ENCODE assay signal across 19 mouse cellular contexts in genomic region chr15:6533858-6534343, GRCm38 (mm10).
"Had no signal": no experiment of that assay in that cellular context is flagged by ENCODE, and none has a peak within 500 bp of the region (broad histone marks: within the 10 kb centered on the region; RNA-seq: fewer than 3 reads in every experiment).

No protein-coding gene starts in this region.

- H3K27me3 ChIP-seq: intestine, embryonic 15.5 days; limb, embryonic 13.5 days; liver, embryonic 12.5 days; liver, embryonic 15.5 days; midbrain, embryonic 12.5 days; midbrain, embryonic 15.5 days had no signal

- H3K4me1 ChIP-seq: intestine, embryonic 15.5 days; limb, embryonic 10.5 days; limb, embryonic 13.5 days; liver, embryonic 15.5 days; midbrain, embryonic 12.5 days; midbrain, embryonic 15.5 days had no signal

- H3K9me3 ChIP-seq: intestine, embryonic 15.5 days; limb, embryonic 10.5 days; limb, embryonic 13.5 days; liver, embryonic 12.5 days; liver, embryonic 15.5 days; midbrain, embryonic 12.5 days; midbrain, embryonic 15.5 days had no signal

- H3K27ac ChIP-seq: intestine, embryonic 15.5 days; layer of hippocampus, adult 2 months; limb, embryonic 10.5 days; limb, embryonic 13.5 days; liver, embryonic 12.5 days; liver, embryonic 15.5 days; midbrain, embryonic 12.5 days; midbrain, embryonic 15.5 days had no signal

- H3K9ac ChIP-seq: intestine, embryonic 15.5 days; limb, embryonic 13.5 days; liver, embryonic 12.5 days; liver, embryonic 15.5 days; midbrain, embryonic 12.5 days; midbrain, embryonic 15.5 days had no signal

- H3K4me2 ChIP-seq: intestine, embryonic 15.5 days; limb, embryonic 13.5 days; liver, embryonic 15.5 days; midbrain, embryonic 12.5 days; midbrain, embryonic 15.5 days had no signal

- H3K4me3 ChIP-seq: intestine, embryonic 15.5 days; layer of hippocampus, adult 2 months; limb, embryonic 10.5 days; limb, embryonic 13.5 days; liver, embryonic 12.5 days; liver, embryonic 15.5 days; midbrain, embryonic 12.5 days; midbrain, embryonic 15.5 days had no signal

- ATAC-seq: intestine, embryonic 15.5 days; liver, embryonic 12.5 days; midbrain, embryonic 15.5 days had no signal

- H3K36me3 ChIP-seq: intestine, embryonic 15.5 days; limb, embryonic 10.5 days; limb, embryonic 13.5 days; liver, embryonic 12.5 days; liver, embryonic 15.5 days; midbrain, embryonic 12.5 days; midbrain, embryonic 15.5 days had no signal

- DNase-seq: kidney, adult 11 months; kidney, adult 8-10 months; kidney, postnatal 25 days; layer of hippocampus, adult 9-11 months; liver; lung, adult 2 months; lung, postnatal 14 days; lung, postnatal 4 days; right cerebral cortex, postnatal 25 days; thymus, adult 18-20 months; thymus, postnatal 4 days had no signal
